Mouse (Mus musculus) cerebellum, postnatal 14 days (tissue): ENCODE measurements around the gene Tmem175.

Experiments
- DNase-seq, 2 experiments: peaks; one replicate each; pipeline ENCODE4 v3.0.0; 2021; ENCODE audit warnings: mixed read lengths in 2 of 2

Gene Tmem175

GRCm38 (mm10) chr5:108678296-108678854 lies 48.8 kb downstream of the Tmem175 start:
- DNase-seq = peak in 1 of 2 experiments; percentile 58

GRCm38 (mm10) chr5:108679909-108680308 lies 50.3 kb downstream of the Tmem175 start:
- DNase-seq = no peak

- DNase-seq = no peak
These were observed 51.3 kb downstream of the Tmem175 start for GRCm38 (mm10) chr5:108680871-108681270.

- no peak for DNase-seq
These were observed 59.5 kb downstream of the Tmem175 start for GRCm38 (mm10) chr5:108689091-108689490.

- DNase-seq = no peak
These were observed 61.6 kb downstream of the Tmem175 start for GRCm38 (mm10) chr5:108691152-108691551.

- peak; percentile 32 to 54 for DNase-seq
These were observed 62.7 kb downstream of the Tmem175 start, which contains the start of gene Fgfrl1 for GRCm38 (mm10) chr5:108692271-108692670. TSS of gene Fgfrl1 (plus strand) at chr5:108692382.

- peak; percentile 64 to 71 for DNase-seq
These were observed 64.3 kb downstream of the Tmem175 start for GRCm38 (mm10) chr5:108693872-108694288.

GRCm38 (mm10) chr5:108694352-108695261 lies 65.0 kb downstream of the Tmem175 start:
- DNase-seq = peak in 1 of 2 experiments; percentile 18

- no peak for DNase-seq
These were observed 66.3 kb downstream of the Tmem175 start for GRCm38 (mm10) chr5:108695861-108696260.

- DNase-seq = no peak
These were observed 67.0 kb downstream of the Tmem175 start for GRCm38 (mm10) chr5:108696542-108696941.

- peak in 1 of 2 experiments; percentile 23 for DNase-seq
These were observed 67.8 kb downstream of the Tmem175 start for GRCm38 (mm10) chr5:108697341-108697753.
